Mouse (Mus musculus) macrophage (primary cell): ENCODE measurements at regions not wholly inside any gene's neighbourhood (a gene's known extent, or its start where the extent isn't known, plus 50 kb on each side); places are given as distances from the start of the nearest gene placed in this dataset.

ENCODE experiments used
- H3K27ac ChIP-seq: fragments of 350-480 bp; formaldehyde crosslinking; 2 replicates; pipeline ENCODE4 v1.9.0; 2021
- H3K36me3 ChIP-seq: fragments of 350-480 bp; formaldehyde crosslinking; 2 replicates; pipeline ENCODE4 v1.9.0; 2021; ENCODE audit errors: inconsistent target
- H3K4me3 ChIP-seq: fragments of 350-480 bp; formaldehyde crosslinking; 2 replicates; pipeline ENCODE4 v1.9.0; 2021; ENCODE audit errors: inconsistent target
- H3K79me2 ChIP-seq: fragments of 350-480 bp; formaldehyde crosslinking; 2 replicates; pipeline ENCODE4 v1.9.0; 2021; ENCODE audit errors: inconsistent target
- WGBS: methylation state at CpG from one replicate; pipeline ENCODE4 v1.1.7; 2026; ENCODE audit warnings: inconsistent platforms; ENCODE audit not compliant: missing documents; 5-methylcytosine and 5-hydroxymethylcytosine counted together

DNA sequence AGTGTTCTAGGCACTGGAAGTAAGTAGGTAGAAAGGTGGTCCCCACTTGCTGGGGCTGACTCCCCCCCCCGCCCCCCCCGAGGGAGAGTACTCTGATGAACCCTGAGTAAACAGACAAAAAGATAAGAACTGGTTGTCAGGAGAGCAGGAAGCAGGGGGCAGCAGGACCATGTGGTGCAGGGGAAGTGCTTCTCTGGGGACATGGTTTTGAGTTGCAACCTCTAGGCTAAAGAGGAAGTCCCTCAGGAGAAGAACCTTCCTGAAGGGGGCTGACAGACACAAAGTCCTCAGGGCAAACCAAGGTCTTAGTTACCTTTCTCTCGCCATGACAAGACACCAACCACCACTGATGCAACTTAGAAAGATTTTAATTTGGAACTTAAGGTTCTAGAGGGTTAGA is 141.9 kb upstream of the Pitx1 start:
- Histone ChIP-seq H3K36me3 (no peaks in the 10 kb centered on the region), H3K4me3 (no peak overlapping the region), H3K79me2 (no peaks in the 10 kb centered on the region), H3K27ac (no peak overlapping the region)
- WGBS: 35% methylated on average over 3 of the region's 3 CpGs

- H3K4me3 ChIP-seq: no peak overlapping the region
- 79% methylated on average over 10 of the region's 10 CpGs for WGBS
- H3K36me3 ChIP-seq: no peaks in the 10 kb centered on the region
- H3K79me2 ChIP-seq: no peaks in the 10 kb centered on the region
- H3K27ac ChIP-seq: no peak overlapping the region
These were observed 141.0 kb upstream of the Pitx1 start for GRCm38 (mm10) chr13:55976911-55977381.

GRCm38 (mm10) chr13:55974105-55974504 is 138.1 kb upstream of the Pitx1 start:
- no peak overlapping the region for H3K4me3 ChIP-seq
- no peak overlapping the region for H3K27ac ChIP-seq
- no peaks in the 10 kb centered on the region for H3K36me3 ChIP-seq
- 79% methylated on average over 5 of the region's 5 CpGs for WGBS
- no peaks in the 10 kb centered on the region for H3K79me2 ChIP-seq

DNA sequence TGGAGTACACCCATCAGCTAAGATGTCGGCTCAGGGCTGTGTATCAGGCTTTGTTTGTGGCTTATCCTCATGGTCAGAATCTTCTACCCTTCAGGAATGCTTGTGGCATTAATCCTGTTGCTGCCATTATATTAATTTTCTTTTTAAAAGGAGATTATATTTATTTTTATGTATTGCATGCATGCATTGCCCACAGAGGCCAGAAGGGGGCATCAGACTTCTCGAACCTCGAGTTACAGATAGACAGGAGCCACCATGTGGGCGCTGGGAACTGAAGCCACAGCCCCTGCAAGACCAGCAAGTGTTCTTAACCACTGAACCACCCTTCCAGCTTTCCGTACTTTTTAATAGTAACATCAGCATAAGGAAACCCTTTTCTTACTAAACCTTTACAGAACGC is 134.7 kb upstream of the Pitx1 start:
- Histone ChIP-seq H3K27ac (no peak overlapping the region), H3K79me2 (no peaks in the 10 kb centered on the region), H3K4me3 (no peak overlapping the region), H3K36me3 (no peaks in the 10 kb centered on the region)
- WGBS: 88% methylated on average over 6 of the region's 6 CpGs

DNA sequence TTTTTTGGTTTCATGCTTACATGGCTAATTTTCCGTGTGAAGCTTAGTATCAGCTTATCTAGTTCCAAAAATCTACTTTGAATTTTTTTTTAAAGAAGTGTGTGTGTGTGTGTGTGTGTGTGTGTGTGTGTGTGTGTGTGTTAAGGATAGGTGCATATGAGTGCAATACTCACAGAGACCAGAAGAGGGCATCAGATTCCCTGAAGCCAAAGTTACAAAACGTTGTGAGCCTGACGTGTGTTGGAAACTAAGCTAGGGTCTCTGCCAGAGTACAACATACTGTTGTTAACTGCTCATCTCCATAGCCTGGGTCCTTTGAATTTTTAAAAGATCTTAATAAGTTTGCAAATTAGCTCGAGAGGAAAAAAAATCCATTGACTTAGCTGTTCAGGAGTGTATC is 133.5 kb upstream of the Pitx1 start:
- no peak overlapping the region for H3K27ac ChIP-seq
- 83% methylated on average over 4 of the region's 4 CpGs for WGBS
- no peak overlapping the region for H3K4me3 ChIP-seq
- no peaks in the 10 kb centered on the region for H3K36me3 ChIP-seq
- H3K79me2 ChIP-seq: no peaks in the 10 kb centered on the region

DNA sequence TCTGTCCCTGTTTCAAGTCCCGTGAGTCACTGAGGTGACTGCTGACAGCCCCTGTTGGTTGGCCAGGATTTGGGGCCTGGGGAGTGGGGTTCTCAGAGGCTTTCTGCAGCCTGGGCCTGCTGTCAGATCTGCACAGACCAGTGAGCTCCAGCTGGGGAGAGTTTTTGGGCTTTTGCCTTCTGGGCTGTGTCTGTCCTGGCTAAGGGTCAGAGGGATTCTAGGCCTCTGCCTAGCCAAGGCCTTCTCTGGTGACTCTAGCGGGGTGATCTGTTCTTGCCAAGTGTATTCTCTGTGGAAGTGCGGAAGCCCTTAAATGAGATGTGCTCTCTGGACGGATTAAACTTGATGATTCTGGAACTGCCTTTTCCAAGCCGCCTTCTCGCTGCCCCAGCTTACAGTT is 131.2 kb upstream of the Pitx1 start:
- Histone ChIP-seq H3K27ac (no peak overlapping the region), H3K36me3 (no peaks in the 10 kb centered on the region), H3K79me2 (no peaks in the 10 kb centered on the region), H3K4me3 (no peak overlapping the region)
- 96% methylated on average over 6 of the region's 6 CpGs for WGBS

DNA sequence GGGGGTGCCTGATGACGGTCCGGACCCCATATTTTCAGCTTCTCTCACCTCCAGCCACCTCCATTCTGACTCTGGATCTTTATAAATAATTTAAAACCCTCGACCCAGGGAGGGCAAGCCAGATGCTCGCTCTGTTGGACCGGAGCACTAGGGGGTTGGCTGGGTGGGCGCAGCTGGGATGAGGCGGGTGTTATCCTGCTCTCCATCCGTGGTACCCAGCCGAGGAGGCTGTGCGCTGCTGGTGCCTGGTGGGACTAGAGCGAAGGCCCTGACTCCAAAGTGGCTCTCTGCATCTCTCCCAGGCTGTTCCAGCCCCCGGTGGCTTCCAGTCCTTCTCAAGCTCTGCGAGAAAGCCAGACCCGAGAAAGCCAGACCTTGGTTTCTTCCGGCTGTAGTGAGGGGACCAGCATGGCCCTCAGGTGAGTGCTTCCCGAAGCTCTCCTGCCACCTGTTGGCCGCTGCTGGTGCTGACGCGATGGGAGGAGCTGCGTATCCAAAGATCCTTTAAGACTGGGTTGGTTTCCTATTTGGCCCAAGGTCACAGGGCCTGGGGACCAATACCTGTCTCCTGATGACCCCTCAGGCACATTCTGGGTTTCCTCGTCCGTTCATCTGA is 127.1 kb upstream of the Pitx1 start:
- H3K27ac ChIP-seq: no peak overlapping the region
- WGBS: 17% methylated on average over 22 of the region's 22 CpGs
- no peak overlapping the region for H3K4me3 ChIP-seq
- no peaks in the 10 kb centered on the region for H3K79me2 ChIP-seq
- no peaks in the 10 kb centered on the region for H3K36me3 ChIP-seq

DNA sequence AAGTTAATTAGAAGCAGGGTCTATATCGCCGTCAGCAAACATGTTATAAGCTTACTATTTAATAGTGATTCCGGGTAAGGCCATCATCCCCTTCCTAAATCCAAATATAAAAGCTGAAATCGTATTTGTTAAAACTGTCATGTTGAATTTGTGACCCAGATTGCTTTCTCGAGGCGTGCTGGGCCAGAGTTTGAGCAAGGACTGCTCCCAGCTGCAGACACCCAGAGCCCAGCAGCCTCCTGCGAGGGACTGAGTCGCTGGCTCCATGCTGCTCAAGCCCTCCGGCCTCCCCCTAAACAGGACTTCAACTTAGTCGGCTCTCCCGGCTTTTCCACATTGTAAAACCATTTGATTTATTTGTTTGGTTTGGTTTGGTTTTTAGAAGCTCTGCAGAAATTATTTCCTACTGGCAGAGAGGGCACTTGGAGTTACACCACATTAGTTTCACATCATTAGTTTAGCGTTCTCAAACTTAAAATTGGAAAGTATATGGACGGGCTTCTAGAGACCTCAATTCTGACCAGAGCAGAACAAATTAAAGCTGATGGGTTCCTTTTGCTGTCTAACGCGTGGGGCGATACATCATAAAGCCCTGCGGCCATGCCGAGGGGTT is 126.4 kb upstream of the Pitx1 start:
- H3K36me3 ChIP-seq: no peaks in the 10 kb centered on the region
- no peak overlapping the region for H3K27ac ChIP-seq
- H3K4me3 ChIP-seq: no peak overlapping the region
- 40% methylated on average over 18 of the region's 18 CpGs for WGBS
- H3K79me2 ChIP-seq: no peaks in the 10 kb centered on the region

GRCm38 (mm10) chr13:55954346-55954745 is 118.4 kb upstream of the Pitx1 start:
- no peaks in the 10 kb centered on the region for H3K36me3 ChIP-seq
- H3K27ac ChIP-seq: no peak overlapping the region
- no peaks in the 10 kb centered on the region for H3K79me2 ChIP-seq
- no peak overlapping the region for H3K4me3 ChIP-seq
- 82% methylated on average over 6 of the region's 6 CpGs for WGBS

DNA sequence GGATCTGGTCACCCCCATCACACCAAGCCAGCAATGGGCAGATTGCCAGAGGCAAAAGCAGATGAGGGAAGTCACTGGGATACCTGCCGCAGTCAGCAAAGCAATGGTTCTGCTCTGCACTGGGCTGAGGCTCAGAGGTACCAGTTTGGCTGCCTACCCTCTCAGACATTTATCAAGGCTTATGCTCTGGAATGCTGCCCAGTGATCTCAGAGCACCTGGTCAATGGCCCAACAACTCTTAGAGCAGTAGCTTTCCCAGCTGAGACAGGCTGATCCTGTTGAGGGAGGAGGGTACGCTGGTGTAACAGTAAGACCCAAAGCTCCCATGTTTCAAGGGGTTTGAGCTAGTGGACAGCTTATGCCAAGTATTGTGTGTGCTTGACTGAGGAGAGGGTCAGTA is 117.4 kb upstream of the Pitx1 start:
- Histone ChIP-seq H3K4me3 (no peak overlapping the region), H3K27ac (no peak overlapping the region), H3K36me3 (no peaks in the 10 kb centered on the region), H3K79me2 (no peaks in the 10 kb centered on the region)
- 90% methylated on average over 1 of the region's 2 CpGs for WGBS

DNA sequence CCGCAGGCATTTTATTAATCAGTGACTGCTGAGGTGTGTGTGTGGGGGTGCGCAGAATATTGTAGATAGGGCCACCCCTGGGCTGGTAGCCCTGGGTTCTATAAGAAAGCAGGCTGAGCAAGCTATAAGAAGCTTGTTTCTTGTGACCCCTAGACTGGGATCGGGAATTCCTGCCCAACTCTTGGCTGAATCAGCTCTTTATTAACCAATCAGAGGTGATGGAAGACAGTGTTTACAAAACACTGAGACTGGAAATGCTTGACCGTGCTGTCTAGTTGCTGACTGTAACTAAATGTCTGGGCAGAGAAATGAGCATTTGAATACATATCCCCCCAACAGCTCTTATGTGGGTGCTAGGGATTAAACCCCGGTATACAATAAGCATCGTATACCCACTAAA is 114.8 kb upstream of the Pitx1 start:
- Histone ChIP-seq H3K79me2 (no peaks in the 10 kb centered on the region), H3K27ac (no peak overlapping the region), H3K36me3 (no peaks in the 10 kb centered on the region), H3K4me3 (no peak overlapping the region)
- 87% methylated on average over 6 of the region's 6 CpGs for WGBS

DNA sequence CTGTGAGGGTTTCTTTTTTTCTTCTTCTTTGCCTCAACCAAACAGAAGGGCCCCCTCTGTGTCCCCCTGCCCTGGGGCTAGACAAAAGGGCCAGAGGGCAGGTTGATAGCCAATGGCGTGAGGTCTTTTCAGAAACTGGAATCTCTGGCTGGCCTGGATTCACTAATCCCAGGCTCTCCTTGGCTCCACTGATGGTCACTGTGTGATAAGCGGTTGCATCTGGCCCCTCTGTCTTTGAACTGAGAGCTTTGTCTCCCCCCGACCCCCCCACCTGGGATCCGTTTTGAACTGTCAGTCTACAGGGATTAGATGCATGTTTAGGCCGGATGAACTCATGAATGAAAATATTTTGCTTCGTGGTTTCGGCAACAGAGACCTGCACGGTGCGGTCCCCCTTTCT is 112.6 kb upstream of the Pitx1 start:
- H3K27ac ChIP-seq: no peak overlapping the region
- no peaks in the 10 kb centered on the region for H3K36me3 ChIP-seq
- WGBS: 90% methylated on average over 9 of the region's 9 CpGs
- H3K4me3 ChIP-seq: no peak overlapping the region
- H3K79me2 ChIP-seq: no peaks in the 10 kb centered on the region

DNA sequence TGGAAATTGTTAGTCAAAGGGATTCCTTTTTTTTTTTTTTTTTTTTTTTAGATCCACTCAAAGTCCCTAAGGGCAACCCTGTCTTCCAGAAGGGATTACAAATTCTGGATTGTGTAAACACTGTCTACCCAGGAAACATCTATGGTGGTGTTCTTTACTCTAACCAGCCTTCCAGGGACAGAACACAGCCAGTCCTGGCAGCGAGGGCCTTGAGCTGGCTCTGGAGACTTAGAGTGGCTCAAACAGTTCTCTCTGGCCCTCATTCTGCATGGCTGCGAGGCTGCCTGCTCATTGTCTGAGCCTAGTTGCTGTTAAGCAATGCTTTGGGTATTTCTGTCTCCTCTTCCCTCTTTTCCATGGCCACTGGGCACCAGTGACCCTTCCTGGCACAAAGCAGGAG is 112.2 kb upstream of the Pitx1 start:
- H3K79me2 ChIP-seq: no peaks in the 10 kb centered on the region
- no peaks in the 10 kb centered on the region for H3K36me3 ChIP-seq
- whole genome bisulfite sequencing: 89% methylated on average over 2 of the region's 2 CpGs
- H3K4me3 ChIP-seq: no peak overlapping the region
- no peak overlapping the region for H3K27ac ChIP-seq

DNA sequence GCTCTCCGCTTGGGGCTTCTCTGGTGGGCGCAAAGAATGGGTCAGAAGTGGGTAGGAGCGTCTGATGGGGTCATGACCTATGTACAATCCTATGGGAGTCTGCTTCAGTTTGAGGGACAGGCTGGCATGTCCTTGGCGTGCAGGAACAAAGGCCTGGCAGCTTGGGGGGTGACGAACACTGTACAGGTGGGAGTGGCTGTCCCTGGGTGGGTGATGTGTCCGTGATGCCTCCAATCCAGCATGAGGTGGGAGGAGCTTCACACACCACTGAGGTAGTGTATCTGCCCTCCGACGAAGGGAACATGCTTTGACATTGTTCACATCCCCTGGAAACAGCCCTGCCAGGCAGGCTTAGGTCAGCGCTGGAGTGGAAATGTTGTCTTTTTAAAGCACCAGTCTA is 101.4 kb upstream of the Pitx1 start:
- Histone ChIP-seq H3K36me3 (no peaks in the 10 kb centered on the region), H3K79me2 (no peaks in the 10 kb centered on the region), H3K27ac (no peak overlapping the region), H3K4me3 (no peak overlapping the region)
- 92% methylated on average over 9 of the region's 9 CpGs for WGBS

- WGBS: 89% methylated on average over 9 of the region's 9 CpGs
- H3K36me3 ChIP-seq: no peaks in the 10 kb centered on the region
- H3K4me3 ChIP-seq: no peak overlapping the region
- no peak overlapping the region for H3K27ac ChIP-seq
- H3K79me2 ChIP-seq: no peaks in the 10 kb centered on the region
These were observed 101.0 kb upstream of the Pitx1 start for GRCm38 (mm10) chr13:55937000-55937399.

- Histone ChIP-seq H3K79me2 (no peaks in the 10 kb centered on the region), H3K36me3 (no peaks in the 10 kb centered on the region), H3K4me3 (no peak overlapping the region), H3K27ac (no peak overlapping the region)
- WGBS: 90% methylated on average over 11 of the region's 11 CpGs
These were observed 94.6 kb upstream of the Pitx1 start for GRCm38 (mm10) chr13:55930637-55931036.
